Mouse (Mus musculus) heart, postnatal 0 days (tissue): ENCODE results near the gene Lrriq1. TPM values are rescaled to one million over a fixed set of nuclear protein-coding genes. Genes with fewer than 3 reads are reported as not detected.

Experiments
- ATAC-seq: fragments of 200-750 bp; cut with Nextera tagmentation; 2 replicates; pipeline ENCODE4 v1.8.0; 2017; ENCODE audit warnings: low read depth, moderate number of reproducible peaks, moderate library complexity; ENCODE audit not compliant: insufficient read depth
- DNase-seq: peaks from one replicate; pipeline ENCODE4 v3.0.0-alpha.2; 2016; ENCODE audit warnings: low spot score
- H3K27ac ChIP-seq: fragments of 300-500 bp; sonication (generic); 2 replicates; pipeline ENCODE4 v1.5.1; 2014; ENCODE audit warnings: low read depth, mild to moderate bottlenecking
- H3K27me3 ChIP-seq: fragments of 300-500 bp; sonication (generic); 2 replicates; pipeline ENCODE4 v1.6.1; 2014; ENCODE audit warnings: low read length, mixed read lengths; ENCODE audit not compliant: control insufficient read depth, insufficient read depth
- H3K36me3 ChIP-seq: fragments of 300-500 bp; sonication (generic); replicated peaks from 2 replicates; pipeline ENCODE4 v1.6.1; 2014; ENCODE audit warnings: low read length, mixed read lengths; ENCODE audit not compliant: control insufficient read depth, insufficient read depth
- H3K4me1 ChIP-seq: fragments of 300-500 bp; sonication (generic); 2 replicates; pipeline ENCODE4 v1.6.1; 2014; ENCODE audit warnings: antibody characterized with exemption; ENCODE audit not compliant: control insufficient read depth, insufficient read depth
- H3K4me2 ChIP-seq: fragments of 300-500 bp; sonication (generic); 2 replicates; pipeline ENCODE4 v1.6.1; 2014; ENCODE audit warnings: low read depth, mild to moderate bottlenecking, low read length, moderate library complexity
- H3K4me3 ChIP-seq: fragments of 300-500 bp; sonication (generic); 2 replicates; pipeline ENCODE4 v1.5.1; 2014; ENCODE audit warnings: low read depth, low read length
- H3K9ac ChIP-seq: fragments of 300-500 bp; sonication (generic); replicated peaks from 2 replicates; pipeline ENCODE4 v1.6.1; 2014; ENCODE audit warnings: low read depth, low read length, mixed read lengths
- H3K9me3 ChIP-seq: fragments of 300-500 bp; sonication (generic); replicated peaks from 2 replicates; pipeline ENCODE4 v1.6.1; 2016; ENCODE audit warnings: low read length; ENCODE audit not compliant: control insufficient read depth
- CTCF ChIP-seq: IDR thresholded peaks from 2 replicates; pipeline ENCODE4 v1.5.1; 2016; ENCODE audit warnings: antibody characterized with exemption, control low read depth, low read depth
- EP300 ChIP-seq: IDR thresholded peaks from 2 replicates; pipeline ENCODE4 v1.6.1; 2016; ENCODE audit warnings: antibody characterized with exemption, low read depth
- WGBS: fragments of 180-500 bp; shearing (Covaris S2); extraction: QIAGEN DNeasy Blood & Tissue Kit; methylation state at CpG from one replicate; pipeline ENCODE4 v1.1.7; 2014; 5-methylcytosine and 5-hydroxymethylcytosine counted together
- polyA plus RNA-seq: library from polyadenylated mRNA; unstranded; fragments of >200 nt; fragmentation: Nextera tagmentation; extraction: Ambion mirVana; gene quantifications from 2 replicates; pipeline ENCODE4 v1.2.1, GENCODE M21; 2015
- total RNA-seq: library from RNA; depleted of rRNA; stranded (reverse); fragments of >200 nt; gene quantifications from 2 replicates; pipeline ENCODE4 v1.2.3, GENCODE M21; 2014; ENCODE audit warnings: low replicate concordance

Lrriq1 gene
- total and polyA plus RNA-seq, 2 experiments from 2014 or later, result not detected

DNA sequence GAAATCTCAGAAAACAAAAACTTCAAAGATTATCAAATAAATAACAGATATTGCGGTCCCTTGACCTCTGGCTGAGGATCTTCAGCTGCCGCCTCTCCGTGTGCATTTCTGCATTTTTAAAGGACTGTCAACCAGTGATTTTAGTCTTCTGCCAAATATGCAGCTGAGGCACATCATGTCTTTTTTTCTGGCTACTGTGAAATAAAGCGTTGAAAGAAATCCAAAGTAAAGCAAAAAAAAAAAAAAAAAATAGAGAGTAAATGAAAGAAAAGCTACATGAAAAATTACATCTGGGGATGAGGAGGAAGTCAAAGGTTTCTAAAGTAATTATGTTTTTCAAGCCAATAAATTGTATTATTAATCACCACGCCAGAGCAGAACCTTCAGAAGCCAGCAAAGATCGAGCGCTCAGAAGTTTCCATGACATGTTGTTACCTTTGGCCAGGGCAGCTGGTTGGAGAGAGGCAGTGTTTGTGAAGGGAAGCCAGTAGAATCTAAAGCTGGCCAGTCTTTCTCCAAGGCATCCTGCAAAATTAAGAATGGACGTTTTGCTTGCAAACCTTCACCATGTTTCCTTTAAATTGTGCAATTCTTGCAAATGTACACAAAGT is 90.2 kb downstream of the Lrriq1 start:
- Histone ChIP-seq H3K4me1 (no peaks in the 10 kb centered on the region), H3K9me3 (no peaks in the 10 kb centered on the region), H3K27ac (no peak overlapping the region), H3K4me2 (no peak overlapping the region), H3K4me3 (no peak overlapping the region), H3K27me3 (no peaks in the 10 kb centered on the region), H3K9ac (no peak overlapping the region), H3K36me3 (no peaks in the 10 kb centered on the region)
- DNase-seq, result peak; percentile 11
- 53% methylated on average over 8 of the region's 8 CpGs for WGBS
- TF ChIP-seq EP300 (no peak), CTCF (no peak)
- ATAC-seq, result no peak

DNA sequence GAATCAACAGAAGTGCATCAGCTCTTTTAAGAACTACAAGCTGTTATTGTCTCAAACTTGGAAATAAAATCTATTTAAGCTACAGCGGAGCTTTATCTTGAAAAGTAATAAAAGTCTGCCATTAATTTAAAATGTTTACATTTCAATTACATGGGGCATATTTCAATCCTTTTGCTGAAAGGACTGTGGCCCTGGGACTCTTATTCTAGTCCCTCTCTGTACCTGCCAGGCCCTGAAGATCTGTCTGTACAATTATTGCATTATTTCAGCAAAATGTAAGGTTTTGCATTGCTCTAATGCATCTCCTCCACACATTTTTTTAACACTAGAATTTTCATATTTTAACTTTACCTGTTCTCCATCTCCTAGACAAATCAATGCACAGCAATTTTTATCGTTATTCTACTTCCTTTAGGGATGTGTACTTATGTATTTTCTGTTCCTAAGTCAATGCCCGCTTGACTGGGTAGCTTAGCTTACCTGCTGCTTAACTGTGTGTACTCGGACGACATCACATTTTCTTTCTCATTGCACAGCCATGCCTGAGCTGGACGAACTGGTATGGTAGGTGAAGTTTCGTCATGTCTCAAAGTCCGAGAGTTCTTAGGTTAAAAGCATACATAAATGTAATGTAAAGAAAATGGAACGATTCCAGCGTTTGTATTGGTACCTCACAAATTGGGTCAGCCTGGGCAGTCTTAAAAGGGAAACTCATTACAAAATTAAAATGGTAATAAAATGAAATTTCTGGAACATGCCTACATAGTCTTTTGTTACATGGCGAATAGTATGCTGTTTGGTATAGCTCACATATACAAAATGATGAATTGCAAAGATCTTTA is 91.0 kb downstream of the Lrriq1 start:
- DNase-seq, result no peak
- H3K27ac ChIP-seq, result no peak overlapping the region
- H3K27me3 ChIP-seq, result no peaks in the 10 kb centered on the region
- ATAC-seq, result no peak
- no peak overlapping the region for H3K4me2 ChIP-seq
- H3K4me3 ChIP-seq, result no peak overlapping the region
- no peaks in the 10 kb centered on the region for H3K36me3 ChIP-seq
- no peaks in the 10 kb centered on the region for H3K4me1 ChIP-seq
- 67% methylated on average over 11 of the region's 11 CpGs for WGBS
- no peaks in the 10 kb centered on the region for H3K9me3 ChIP-seq
- no peak overlapping the region for H3K9ac ChIP-seq
- no peak for TF ChIP-seq EP300

DNA sequence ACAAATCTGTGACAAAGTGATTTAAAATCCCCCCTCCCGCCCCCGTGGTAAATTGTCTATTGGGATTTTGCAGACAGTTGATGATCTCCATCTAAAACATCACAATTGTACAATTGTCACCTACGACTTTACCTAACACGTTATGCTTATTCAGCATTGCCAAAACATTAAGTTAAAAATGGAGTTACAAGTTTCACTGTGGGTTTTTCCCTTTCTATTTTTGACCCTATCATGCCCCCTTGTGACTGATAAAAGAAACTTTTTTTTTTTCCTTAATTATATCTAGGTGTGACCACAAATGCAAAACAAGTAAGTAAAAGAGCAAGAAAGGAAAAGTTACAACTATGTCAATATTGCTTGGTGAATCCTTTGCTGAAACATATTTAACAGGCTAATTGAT is 93.6 kb downstream of the Lrriq1 start:
- TF ChIP-seq EP300 (no peak), CTCF (no peak)
- Histone ChIP-seq H3K27me3 (no peaks in the 10 kb centered on the region), H3K9ac (no peak overlapping the region), H3K4me2 (no peak overlapping the region), H3K9me3 (no peaks in the 10 kb centered on the region), H3K27ac (no peak overlapping the region), H3K4me1 (no peaks in the 10 kb centered on the region), H3K36me3 (no peaks in the 10 kb centered on the region), H3K4me3 (no peak overlapping the region)
- ATAC-seq, result no peak
- 54% methylated on average over 4 of the region's 4 CpGs for WGBS
- DNase-seq, result no peak

DNA sequence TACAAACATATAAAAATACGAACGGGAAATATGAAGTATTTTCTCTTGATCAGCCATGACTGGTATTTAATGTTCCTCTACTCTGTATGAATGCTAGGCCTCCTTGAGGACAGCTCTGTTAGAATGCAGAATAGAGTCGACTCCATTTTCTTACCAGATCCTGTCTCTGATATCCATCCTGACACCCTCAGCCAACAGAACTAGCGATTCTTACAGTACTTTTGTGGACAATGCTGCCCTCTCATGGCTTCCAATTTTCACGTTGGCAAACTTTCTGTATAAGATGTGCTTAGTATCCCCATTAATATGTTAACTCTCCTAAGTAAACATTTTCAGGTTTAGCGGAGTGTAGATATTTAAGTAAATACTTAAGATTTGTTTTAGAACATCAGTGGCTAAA is 94.6 kb downstream of the Lrriq1 start:
- no peak overlapping the region for H3K4me3 ChIP-seq
- no peak for ATAC-seq
- WGBS, result 37% methylated on average over 6 of the region's 6 CpGs
- no peak overlapping the region for H3K27ac ChIP-seq
- H3K27me3 ChIP-seq, result no peaks in the 10 kb centered on the region
- TF ChIP-seq CTCF (no peak), EP300 (no peak)
- H3K36me3 ChIP-seq, result no peaks in the 10 kb centered on the region
- H3K4me2 ChIP-seq, result no peak overlapping the region
- DNase-seq, result no peak
- H3K9me3 ChIP-seq, result no peaks in the 10 kb centered on the region
- no peaks in the 10 kb centered on the region for H3K4me1 ChIP-seq
- H3K9ac ChIP-seq, result no peak overlapping the region

DNA sequence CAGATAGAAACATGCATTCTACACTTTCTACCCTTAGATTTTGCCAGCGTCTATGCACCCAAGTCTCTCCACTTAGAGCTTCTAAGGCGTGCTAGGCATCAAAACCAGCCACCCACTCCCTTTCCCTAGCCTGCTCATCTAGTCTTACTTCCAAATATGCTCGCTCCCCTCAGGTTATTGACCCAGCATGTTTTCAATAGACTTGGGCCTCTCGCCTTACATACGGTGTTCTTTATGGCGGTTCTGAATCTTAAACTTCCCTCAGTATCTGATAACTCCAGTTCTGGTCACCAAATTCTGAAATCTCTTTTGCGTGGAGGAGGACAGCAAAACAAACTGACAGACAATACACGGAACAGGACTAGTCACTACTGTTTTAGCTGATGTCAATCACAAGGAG is 95.5 kb downstream of the Lrriq1 start:
- Histone ChIP-seq H3K9me3 (no peaks in the 10 kb centered on the region), H3K27ac (no peak overlapping the region), H3K4me3 (no peak overlapping the region), H3K4me1 (no peaks in the 10 kb centered on the region), H3K9ac (no peak overlapping the region), H3K27me3 (no peaks in the 10 kb centered on the region), H3K4me2 (no peak overlapping the region), H3K36me3 (no peaks in the 10 kb centered on the region)
- no peak for DNase-seq
- WGBS, result 61% methylated on average over 8 of the region's 8 CpGs
- TF ChIP-seq EP300, result no peak
- no peak for TF ChIP-seq CTCF
- no peak for ATAC-seq
